ENCODE assay signal across 17 mouse cellular contexts in genomic region chr7:92870161-92870560, GRCm38 (mm10). TPM values are rescaled to one million over a fixed set of nuclear protein-coding genes. Genes with fewer than 3 reads are reported as not detected.
A peak's percentile ranks its signal among the peaks of the same experiment; 100 is the strongest.
DNase-seq lines count a peak whose midpoint lies in the region; ATAC-seq and TF ChIP-seq lines count a peak whose summit lies in the region.
"Had no signal": no experiment of that assay in that cellular context is flagged by ENCODE, and none has a peak within 500 bp of the region (broad histone marks: within the 10 kb centered on the region; RNA-seq: fewer than 3 reads in every experiment).

No protein-coding gene starts in this region.

- H3K27ac ChIP-seq in heart, postnatal 0 days (ENCODE audit: low read depth): no peak overlapping the region
- H3K27ac ChIP-seq in lung, postnatal 0 days (ENCODE audit: low read length): no peak overlapping the region
- H3K27ac ChIP-seq: limb, embryonic 13.5 days; midbrain, embryonic 15.5 days had no signal

- no peak overlapping the region for H3K4me3 ChIP-seq in heart, postnatal 0 days (ENCODE audit: low read depth, low read length)
- no peak overlapping the region for H3K4me3 ChIP-seq in lung, postnatal 0 days (ENCODE audit: low read depth, low read length)
- H3K4me3 ChIP-seq: limb, embryonic 13.5 days; midbrain, embryonic 15.5 days had no signal

- no peak overlapping the region for H3K9ac ChIP-seq in heart, postnatal 0 days (replicated peaks; ENCODE audit: low read depth, low read length)
- no peak overlapping the region for H3K9ac ChIP-seq in lung, postnatal 0 days (replicated peaks; ENCODE audit: low read depth)
- H3K9ac ChIP-seq: limb, embryonic 13.5 days; midbrain, embryonic 15.5 days had no signal

- no peak for ATAC-seq in heart, postnatal 0 days (ENCODE audit: insufficient read depth, low read depth)
- ATAC-seq in lung, postnatal 0 days: no peak
- ATAC-seq: midbrain, embryonic 15.5 days had no signal

- H3K4me2 ChIP-seq in heart, postnatal 0 days (ENCODE audit: low read depth, low read length): no peak overlapping the region
- H3K4me2 ChIP-seq in lung, postnatal 0 days (replicated peaks; ENCODE audit: low read depth, low read length): no peak overlapping the region
- H3K4me2 ChIP-seq: limb, embryonic 13.5 days; midbrain, embryonic 15.5 days had no signal

- TF ChIP-seq EP300 in heart, postnatal 0 days (IDR thresholded peaks at IDR 0.05; ENCODE audit: low read depth): no peak
- TF ChIP-seq EP300 in lung, postnatal 0 days (IDR thresholded peaks at IDR 0.05): no peak

- H3K4me1 ChIP-seq in heart, postnatal 0 days (ENCODE audit: control insufficient read depth, insufficient read depth): 0 out of 2 replicates have a peak, but pooled peaks cover 6% of the 10 kb centered on the region
- H3K4me1 ChIP-seq in lung, postnatal 0 days (ENCODE audit: insufficient read depth, low read depth, low read length): no peaks in the 10 kb centered on the region

- WGBS in heart, postnatal 0 days: 62% methylated on average over 3 of the region's 3 CpGs
- WGBS in lung, postnatal 0 days: 65% methylated on average over 3 of the region's 3 CpGs

- DNase-seq in heart, postnatal 0 days (ENCODE audit: low spot score): no peak
- DNase-seq in heart, postnatal 14 days: no peak
- DNase-seq in lung, postnatal 0 days (ENCODE audit: low spot score): peak; percentile 55
- DNase-seq in lung, postnatal 14 days: no peak
- peak; percentile 12 for DNase-seq in Muller cell, postnatal 12 days (ENCODE audit: inconsistent ontology term)
- peak; percentile 50 for DNase-seq in retina, embryonic 14.5 days (ENCODE audit: low spot score)
- no peak for DNase-seq in spleen, postnatal 4 days (ENCODE audit: low spot score in 2 of 2)
- DNase-seq in right cerebral cortex, postnatal 14 days: no peak
- DNase-seq: adrenal gland, postnatal 36 days; cerebellum, adult 9-11 months; heart, adult 11 months; heart, postnatal 36 days; kidney, adult 8-10 months; lung, postnatal 10 days; spleen, adult 18-20 months had no signal

- 0 out of 2 replicates have a peak, but pooled peaks cover 5% of the 10 kb centered on the region for H3K36me3 ChIP-seq in heart, postnatal 0 days (replicated peaks; ENCODE audit: control insufficient read depth, insufficient read depth, low read length)
- H3K36me3 ChIP-seq in lung, postnatal 0 days (ENCODE audit: insufficient read depth, low read length): no peaks in the 10 kb centered on the region
- H3K36me3 ChIP-seq: limb, embryonic 13.5 days; midbrain, embryonic 15.5 days had no signal

- intact Hi-C loops in heart, postnatal 14 days (cut with DNase I): loop anchor here (5.0 kb wide), 5 partner anchors 37 to 308 kb away; partner anchors contain the start of gene Ccdc90b

- no peaks in the 10 kb centered on the region for H3K9me3 ChIP-seq in heart, postnatal 0 days (replicated peaks; ENCODE audit: control insufficient read depth, low read length)
- H3K9me3 ChIP-seq in lung, postnatal 0 days (ENCODE audit: low read length): no peaks in the 10 kb centered on the region
- H3K9me3 ChIP-seq: limb, embryonic 13.5 days; midbrain, embryonic 15.5 days had no signal

- no peaks in the 10 kb centered on the region for H3K27me3 ChIP-seq in heart, postnatal 0 days (ENCODE audit: control insufficient read depth, insufficient read depth, low read length)
- H3K27me3 ChIP-seq in lung, postnatal 0 days (replicated peaks; ENCODE audit: insufficient read depth, low read length): no peaks in the 10 kb centered on the region
- H3K27me3 ChIP-seq: limb, embryonic 13.5 days; midbrain, embryonic 15.5 days had no signal

- peak; percentile 31 for TF ChIP-seq CTCF in heart, postnatal 0 days (IDR thresholded peaks at IDR 0.05; ENCODE audit: low read depth)
- peak; percentile 40; the same call in 1 of the 2 replicates for TF ChIP-seq CTCF in lung, postnatal 0 days (IDR thresholded peaks at IDR 0.05)

RNA-seq across cellular contexts. Expression of gene Ddias, which starts 3.9 kb away (rescaled TPM):
- total RNA-seq in heart, postnatal 0 days (2014; rRNA removed; ENCODE audit: low replicate concordance): 3.5 and 7.5 TPM in 2 replicates
- polyA plus RNA-seq in heart, postnatal 0 days (2015; fragmentation: Nextera tagmentation; extraction: Ambion mirVana): 3.1 and 3.4 TPM in 2 replicates
- total RNA-seq in heart, postnatal 14 days (2021): 1 to 10 TPM in 1 of 2 experiments, under 1 TPM in 1; 0.88 to 1.1 TPM
- polyA plus RNA-seq in lung, postnatal 0 days (2015; fragmentation: Nextera tagmentation; extraction: Ambion mirVana): 1.1 and 1.5 TPM in 2 replicates

RNA-seq across cellular contexts. Expression of gene Prcp, which starts 4.1 kb away (rescaled TPM):
- total RNA-seq in heart, postnatal 0 days (2014; rRNA removed; ENCODE audit: low replicate concordance): 33.7 and 44.8 TPM in 2 replicates
- polyA plus RNA-seq in heart, postnatal 0 days (2015; fragmentation: Nextera tagmentation; extraction: Ambion mirVana): 18.3 and 18.6 TPM in 2 replicates
- 10 to 100 TPM; 36.6 to 39.2 TPM for total RNA-seq in heart, postnatal 14 days (2021)
- polyA plus RNA-seq in lung, postnatal 0 days (2015; fragmentation: Nextera tagmentation; extraction: Ambion mirVana): 30.0 and 34.9 TPM in 2 replicates

Comparison
In these comparisons a context has a peak if more than half of its experiments do, and no peak if none do; other contexts are left out.
1. DNase-seq: peak in lung, postnatal 0 days (single experiment), Muller cell, postnatal 12 days (single experiment) and retina, embryonic 14.5 days (single experiment); none in heart, postnatal 0 days (single experiment), heart, postnatal 14 days (0 of 2), lung, postnatal 14 days (single experiment), spleen, postnatal 4 days (0 of 2) and right cerebral cortex, postnatal 14 days (single experiment).